Mouse (Mus musculus): ENCODE measurements around the gene Slc35e4. TPM values are rescaled to one million over a fixed set of nuclear protein-coding genes. Genes with fewer than 3 reads are reported as not detected.

Gene Slc35e4
- polyA plus RNA-seq, 1 experiment from 2014 or later: 6.7 TPM

- H3K36me3 ChIP-seq: no peaks in the 10 kb centered on the region
- H3K9ac ChIP-seq: no peak overlapping the region
- no peak for ATAC-seq (ENCODE audit: insufficient number of reproducible peaks, low FRiP score, low TSS enrichment, low read depth)
- peaks cover 11% of the 10 kb centered on the region for H3K4me1 ChIP-seq
- H3K27ac ChIP-seq: no peak overlapping the region
- peaks cover 19% of the 10 kb centered on the region for H3K27me3 ChIP-seq
- H3K9me3 ChIP-seq: no peaks in the 10 kb centered on the region
- 68% methylated on average over 4 of the region's 4 CpGs for WGBS
- H3K4me3 ChIP-seq: no peak overlapping the region
- no peak overlapping the region for H3K4me2 ChIP-seq
Measured at GRCm38 (mm10) chr11:3860361-3860760, 54.1 kb downstream of the Slc35e4 start.

DNA sequence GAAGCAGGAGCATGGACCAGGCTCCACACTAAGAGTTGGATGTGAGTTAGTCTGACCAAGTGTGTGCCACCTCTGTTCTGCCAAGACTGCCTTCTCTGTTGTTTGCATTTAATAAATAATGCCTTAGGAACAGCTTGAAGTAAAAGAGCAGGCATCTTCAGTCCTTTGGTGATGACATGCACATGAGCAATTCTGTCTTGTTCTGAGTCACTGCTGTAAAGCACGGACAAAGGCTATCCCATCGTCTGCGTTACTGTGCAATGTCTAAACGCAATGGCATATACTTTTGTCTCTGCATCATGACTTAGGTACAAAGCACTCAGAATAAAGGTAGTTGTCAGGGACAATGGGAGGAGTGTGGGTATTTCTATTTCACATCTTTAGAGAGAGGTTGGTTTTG, 54.7 kb downstream of the Slc35e4 start:
- Histone ChIP-seq H3K9ac (no peak overlapping the region), H3K27me3 (peaks cover 19% of the 10 kb centered on the region), H3K4me3 (no peak overlapping the region), H3K4me2 (no peak overlapping the region), H3K9me3 (no peaks in the 10 kb centered on the region), H3K36me3 (no peaks in the 10 kb centered on the region), H3K4me1 (peaks cover 11% of the 10 kb centered on the region), H3K27ac (no peak overlapping the region)
- ATAC-seq (ENCODE audit: insufficient number of reproducible peaks, low FRiP score, low TSS enrichment, low read depth): no peak
- WGBS: 89% methylated on average over 4 of the region's 4 CpGs

DNA sequence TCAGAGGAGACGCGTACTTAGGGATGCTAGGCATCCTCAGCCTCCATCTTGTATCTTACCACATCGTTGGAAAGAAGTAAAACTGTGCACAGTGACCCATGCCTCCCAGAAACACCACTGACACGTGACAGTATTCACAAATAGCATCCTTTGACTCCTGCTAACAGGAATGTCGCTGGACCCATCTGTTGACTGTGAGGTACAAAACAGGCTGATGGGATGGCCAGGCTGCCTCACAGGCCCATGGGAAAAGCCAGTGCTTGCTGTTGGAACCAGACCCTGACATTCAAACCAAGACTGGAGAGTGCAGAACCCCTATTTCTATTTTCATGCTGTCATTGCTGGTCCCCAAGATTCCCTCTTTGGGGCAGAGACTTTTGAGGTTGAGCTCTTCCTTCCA, 56.6 kb downstream of the Slc35e4 start:
- WGBS: 77% methylated on average over 5 of the region's 5 CpGs
- no peak for ATAC-seq (ENCODE audit: insufficient number of reproducible peaks, low FRiP score, low TSS enrichment, low read depth)
- H3K9me3 ChIP-seq: no peaks in the 10 kb centered on the region
- H3K4me3 ChIP-seq: no peak overlapping the region
- H3K9ac ChIP-seq: no peak overlapping the region
- H3K27ac ChIP-seq: no peak overlapping the region
- H3K27me3 ChIP-seq: peaks cover 9% of the 10 kb centered on the region
- no peaks in the 10 kb centered on the region for H3K36me3 ChIP-seq
- no peak overlapping the region for H3K4me2 ChIP-seq
- H3K4me1 ChIP-seq: no peaks in the 10 kb centered on the region

Other genes with a start within 250 kb of the Slc35e4 start
- 0.77 and 0.78 TPM in 2 replicates for gene Osbp2, start 50.8 kb downstream of the Slc35e4 start, polyA plus RNA-seq (2015; fragmentation: Nextera tagmentation; extraction: Ambion mirVana)
- 0.09 and 0.23 TPM in 2 replicates for gene 4921536K21Rik, start 19.6 kb downstream of the Slc35e4 start, polyA plus RNA-seq (2015; fragmentation: Nextera tagmentation; extraction: Ambion mirVana)
- 7.6 and 9.0 TPM in 2 replicates for gene Dusp18, start 19.4 kb downstream of the Slc35e4 start, polyA plus RNA-seq (2015; fragmentation: Nextera tagmentation; extraction: Ambion mirVana)
- 49.4 and 56.2 TPM in 2 replicates for gene Tcn2, start 17.5 kb upstream of the Slc35e4 start, polyA plus RNA-seq (2015; fragmentation: Nextera tagmentation; extraction: Ambion mirVana)
- gene Pes1, start 49.3 kb upstream of the Slc35e4 start, polyA plus RNA-seq (2015; fragmentation: Nextera tagmentation; extraction: Ambion mirVana): 76.6 and 77.4 TPM in 2 replicates
- gene 4930556J24Rik, start 62.1 kb upstream of the Slc35e4 start, polyA plus RNA-seq (2015; fragmentation: Nextera tagmentation; extraction: Ambion mirVana): 0.15 TPM in 1 of 2 replicates, not detected in the other
- gene Gal3st1, start 69.0 kb upstream of the Slc35e4 start, polyA plus RNA-seq (2015; fragmentation: Nextera tagmentation; extraction: Ambion mirVana): 2.6 and 3.0 TPM in 2 replicates
- 0.67 and 1.1 TPM in 2 replicates for gene Sec14l4, start 116.8 kb upstream of the Slc35e4 start, polyA plus RNA-seq (2015; fragmentation: Nextera tagmentation; extraction: Ambion mirVana)
- not detected in 2 replicates for gene Sec14l3, start 150.2 kb upstream of the Slc35e4 start, polyA plus RNA-seq (2015; fragmentation: Nextera tagmentation; extraction: Ambion mirVana)
- gene Mtfp1, start 180.8 kb upstream of the Slc35e4 start, polyA plus RNA-seq (2015; fragmentation: Nextera tagmentation; extraction: Ambion mirVana): 5.5 and 6.1 TPM in 2 replicates
- gene Sec14l2, start 208.8 kb upstream of the Slc35e4 start, polyA plus RNA-seq (2015; fragmentation: Nextera tagmentation; extraction: Ambion mirVana): 1.9 and 2.0 TPM in 2 replicates
- gene Rnf215, start 220.5 kb upstream of the Slc35e4 start, polyA plus RNA-seq (2015; fragmentation: Nextera tagmentation; extraction: Ambion mirVana): 30.8 and 35.5 TPM in 2 replicates
- 10.9 and 12.3 TPM in 2 replicates for gene Ccdc157, start 245.6 kb upstream of the Slc35e4 start, polyA plus RNA-seq (2015; fragmentation: Nextera tagmentation; extraction: Ambion mirVana)
- gene Sf3a1, start 245.7 kb upstream of the Slc35e4 start, polyA plus RNA-seq (2015; fragmentation: Nextera tagmentation; extraction: Ambion mirVana): 44.9 and 45.2 TPM in 2 replicates

Data from limb, embryonic 15.5 days (tissue).